12 mouse cellular contexts compared by ENCODE assay signal in genomic region chr2:92742671-92743070, GRCm38 (mm10).
A peak's percentile ranks its signal among the peaks of the same experiment; 100 is the strongest.
DNase-seq lines count a peak whose midpoint lies in the region; ATAC-seq lines count a peak whose summit lies in the region.
"Had no signal": no experiment of that assay in that cellular context is flagged by ENCODE, and none has a peak within 500 bp of the region (broad histone marks: within the 10 kb centered on the region; RNA-seq: fewer than 3 reads in every experiment).

No protein-coding gene starts in this region.

- peak overlapping the region; percentile 50; the same call in 1 of the 2 replicates for H3K27ac ChIP-seq in embryonic facial prominence, embryonic 12.5 days
- H3K27ac ChIP-seq in embryonic facial prominence, embryonic 10.5 days (replicated peaks), result no peak overlapping the region
- H3K27ac ChIP-seq in hindbrain, embryonic 12.5 days, result no peak overlapping the region
- H3K27ac ChIP-seq in hindbrain, embryonic 13.5 days, result no peak overlapping the region; the same call in 1 of the 2 replicates
- H3K27ac ChIP-seq in midbrain, embryonic 13.5 days, result no peak overlapping the region
- H3K27ac ChIP-seq in midbrain, embryonic 15.5 days, result no peak overlapping the region
- H3K27ac ChIP-seq in stomach, embryonic 15.5 days, result peak overlapping the region; percentile 9; the same call in 1 of the 2 replicates
- H3K27ac ChIP-seq: limb, embryonic 13.5 days had no signal

- no peak overlapping the region for H3K4me2 ChIP-seq in embryonic facial prominence, embryonic 12.5 days (replicated peaks)
- H3K4me2 ChIP-seq in hindbrain, embryonic 12.5 days (replicated peaks), result no peak overlapping the region
- H3K4me2 ChIP-seq in hindbrain, embryonic 13.5 days, result no peak overlapping the region
- no peak overlapping the region for H3K4me2 ChIP-seq in midbrain, embryonic 13.5 days (replicated peaks)
- no peak overlapping the region for H3K4me2 ChIP-seq in midbrain, embryonic 15.5 days
- H3K4me2 ChIP-seq in stomach, embryonic 15.5 days, result 0 out of 2 replicates have a peak overlapping the region, but pooled peaks have one; percentile 6
- H3K4me2 ChIP-seq: limb, embryonic 13.5 days had no signal

- H3K9me3 ChIP-seq in embryonic facial prominence, embryonic 12.5 days, result no peaks in the 10 kb centered on the region
- no peaks in the 10 kb centered on the region for H3K9me3 ChIP-seq in embryonic facial prominence, embryonic 10.5 days
- no peaks in the 10 kb centered on the region; the same call in 1 of the 2 replicates for H3K9me3 ChIP-seq in hindbrain, embryonic 12.5 days (replicated peaks)
- H3K9me3 ChIP-seq in hindbrain, embryonic 13.5 days, result no peaks in the 10 kb centered on the region
- no peaks in the 10 kb centered on the region for H3K9me3 ChIP-seq in midbrain, embryonic 13.5 days
- H3K9me3 ChIP-seq in midbrain, embryonic 15.5 days, result no peaks in the 10 kb centered on the region
- no peaks in the 10 kb centered on the region for H3K9me3 ChIP-seq in stomach, embryonic 15.5 days
- H3K9me3 ChIP-seq: limb, embryonic 13.5 days had no signal

- DNase-seq in embryonic facial prominence, embryonic 10.5 days (ENCODE audit: low spot score), result no peak
- DNase-seq: layer of hippocampus, adult 9-11 months; right cerebral cortex, postnatal 14 days had no signal

- no peak for ATAC-seq in embryonic facial prominence, embryonic 12.5 days (ENCODE audit: insufficient number of reproducible peaks, insufficient read depth, low FRiP score, low TSS enrichment)
- 0 out of 2 replicates have a peak, but pooled peaks have one; percentile 6 for ATAC-seq in hindbrain, embryonic 12.5 days (ENCODE audit: low FRiP score)
- no peak for ATAC-seq in hindbrain, embryonic 13.5 days (ENCODE audit: low FRiP score)
- peak; percentile 28; the same call in 1 of the 2 replicates for ATAC-seq in midbrain, embryonic 13.5 days
- no peak for ATAC-seq in midbrain, embryonic 15.5 days (replicated peaks)
- no peak for ATAC-seq in stomach, embryonic 15.5 days (ENCODE audit: insufficient read depth, low FRiP score, low read depth)
- no peak for ATAC-seq in CD4-positive, CD25-positive, alpha-beta regulatory T cell, adult 4 months
- ATAC-seq: forebrain, embryonic 14.5 days had no signal

- H3K4me1 ChIP-seq in embryonic facial prominence, embryonic 12.5 days, result peaks cover 5% of the 10 kb centered on the region; the same call in 1 of the 2 replicates
- H3K4me1 ChIP-seq in embryonic facial prominence, embryonic 10.5 days, result peaks cover 27% of the 10 kb centered on the region
- H3K4me1 ChIP-seq in hindbrain, embryonic 12.5 days, result peaks cover 6% of the 10 kb centered on the region
- H3K4me1 ChIP-seq in hindbrain, embryonic 13.5 days (replicated peaks), result peaks cover 7% of the 10 kb centered on the region
- peaks cover 16% of the 10 kb centered on the region for H3K4me1 ChIP-seq in midbrain, embryonic 13.5 days (replicated peaks)
- H3K4me1 ChIP-seq in midbrain, embryonic 15.5 days, result peaks cover 18% of the 10 kb centered on the region
- 0 out of 2 replicates have a peak, but pooled peaks cover 5% of the 10 kb centered on the region for H3K4me1 ChIP-seq in stomach, embryonic 15.5 days

- H3K9ac ChIP-seq in embryonic facial prominence, embryonic 12.5 days, result no peak overlapping the region
- no peak overlapping the region for H3K9ac ChIP-seq in hindbrain, embryonic 12.5 days
- no peak overlapping the region for H3K9ac ChIP-seq in hindbrain, embryonic 13.5 days
- H3K9ac ChIP-seq in midbrain, embryonic 13.5 days (replicated peaks), result no peak overlapping the region
- H3K9ac ChIP-seq in midbrain, embryonic 15.5 days, result no peak overlapping the region
- no peak overlapping the region for H3K9ac ChIP-seq in stomach, embryonic 15.5 days
- H3K9ac ChIP-seq: limb, embryonic 13.5 days had no signal

- H3K4me3 ChIP-seq in embryonic facial prominence, embryonic 12.5 days, result no peak overlapping the region
- H3K4me3 ChIP-seq in embryonic facial prominence, embryonic 10.5 days, result no peak overlapping the region
- no peak overlapping the region for H3K4me3 ChIP-seq in hindbrain, embryonic 12.5 days
- H3K4me3 ChIP-seq in hindbrain, embryonic 13.5 days, result no peak overlapping the region
- H3K4me3 ChIP-seq in midbrain, embryonic 13.5 days (replicated peaks), result no peak overlapping the region
- H3K4me3 ChIP-seq in midbrain, embryonic 15.5 days, result no peak overlapping the region
- no peak overlapping the region for H3K4me3 ChIP-seq in stomach, embryonic 15.5 days (replicated peaks)
- H3K4me3 ChIP-seq: limb, embryonic 13.5 days had no signal

- no peaks in the 10 kb centered on the region for H3K36me3 ChIP-seq in embryonic facial prominence, embryonic 12.5 days
- no peaks in the 10 kb centered on the region for H3K36me3 ChIP-seq in embryonic facial prominence, embryonic 10.5 days (replicated peaks)
- H3K36me3 ChIP-seq in hindbrain, embryonic 12.5 days, result no peaks in the 10 kb centered on the region
- no peaks in the 10 kb centered on the region for H3K36me3 ChIP-seq in hindbrain, embryonic 13.5 days
- H3K36me3 ChIP-seq in midbrain, embryonic 13.5 days, result no peaks in the 10 kb centered on the region
- no peaks in the 10 kb centered on the region for H3K36me3 ChIP-seq in midbrain, embryonic 15.5 days (replicated peaks)
- H3K36me3 ChIP-seq in stomach, embryonic 15.5 days, result no peaks in the 10 kb centered on the region
- H3K36me3 ChIP-seq: limb, embryonic 13.5 days had no signal

- H3K27me3 ChIP-seq in embryonic facial prominence, embryonic 12.5 days, result 0 out of 2 replicates have a peak, but pooled peaks cover 3% of the 10 kb centered on the region
- H3K27me3 ChIP-seq in embryonic facial prominence, embryonic 10.5 days (replicated peaks; ENCODE audit: low read depth, poor library complexity, severe bottlenecking), result no peaks in the 10 kb centered on the region
- no peaks in the 10 kb centered on the region; the same call in 1 of the 2 replicates for H3K27me3 ChIP-seq in hindbrain, embryonic 12.5 days
- 0 out of 2 replicates have a peak, but pooled peaks cover 3% of the 10 kb centered on the region for H3K27me3 ChIP-seq in hindbrain, embryonic 13.5 days
- H3K27me3 ChIP-seq in midbrain, embryonic 13.5 days, result no peaks in the 10 kb centered on the region
- H3K27me3 ChIP-seq in midbrain, embryonic 15.5 days (replicated peaks), result no peaks in the 10 kb centered on the region
- no peaks in the 10 kb centered on the region for H3K27me3 ChIP-seq in stomach, embryonic 15.5 days (replicated peaks)
- H3K27me3 ChIP-seq: limb, embryonic 13.5 days had no signal

Comparison
In these comparisons a context has a peak if more than half of its experiments do, and no peak if none do; other contexts are left out.
1. ATAC-seq: peak in hindbrain, embryonic 12.5 days (single experiment) and midbrain, embryonic 13.5 days (single experiment); none in embryonic facial prominence, embryonic 12.5 days (single experiment), hindbrain, embryonic 13.5 days (single experiment), midbrain, embryonic 15.5 days (single experiment), stomach, embryonic 15.5 days (single experiment) and CD4-positive, CD25-positive, alpha-beta regulatory T cell, adult 4 months (single experiment).
2. H3K27ac ChIP-seq: peak in embryonic facial prominence, embryonic 12.5 days (single experiment) and stomach, embryonic 15.5 days (single experiment); none in embryonic facial prominence, embryonic 10.5 days (single experiment), hindbrain, embryonic 12.5 days (single experiment), hindbrain, embryonic 13.5 days (single experiment), midbrain, embryonic 13.5 days (single experiment) and midbrain, embryonic 15.5 days (single experiment).